Mouse (Mus musculus) heart, postnatal 0 days (tissue): ENCODE results near the gene Ficd.

Source experiments
- CTCF ChIP-seq: IDR thresholded peaks from 2 replicates; pipeline ENCODE4 v1.5.1; 2016; ENCODE audit warnings: antibody characterized with exemption, control low read depth, low read depth
- EP300 ChIP-seq: IDR thresholded peaks from 2 replicates; pipeline ENCODE4 v1.6.1; 2016; ENCODE audit warnings: antibody characterized with exemption, low read depth

- no peak for TF ChIP-seq CTCF
- TF ChIP-seq EP300, result no peak
Observed at GRCm38 (mm10) chr5:113730641-113731121, 4.9 kb upstream of the Ficd start.
